Mouse (Mus musculus) heart, adult 8-10 months (tissue): ENCODE data around the gene Tox4. TPM values are rescaled to one million over a fixed set of nuclear protein-coding genes. Genes with fewer than 3 reads are reported as not detected.

Source experiments
- DNase-seq: peaks from one replicate; pipeline ENCODE4 v3.0.0; 2022; ENCODE audit warnings: low spot score
- total RNA-seq, 4 experiments: library from RNA; stranded (reverse); gene quantifications; 2 replicates each; pipeline ENCODE4 v1.2.4; 2022

Tox4 gene
- total RNA-seq, 4 experiments from 2014 or later = 32.9 to 37.8 (median 34.8) TPM

GRCm38 (mm10) chr14:52313931-52314807, 35.2 kb downstream of the Tox4 start:
- DNase-seq = no peak

DNA sequence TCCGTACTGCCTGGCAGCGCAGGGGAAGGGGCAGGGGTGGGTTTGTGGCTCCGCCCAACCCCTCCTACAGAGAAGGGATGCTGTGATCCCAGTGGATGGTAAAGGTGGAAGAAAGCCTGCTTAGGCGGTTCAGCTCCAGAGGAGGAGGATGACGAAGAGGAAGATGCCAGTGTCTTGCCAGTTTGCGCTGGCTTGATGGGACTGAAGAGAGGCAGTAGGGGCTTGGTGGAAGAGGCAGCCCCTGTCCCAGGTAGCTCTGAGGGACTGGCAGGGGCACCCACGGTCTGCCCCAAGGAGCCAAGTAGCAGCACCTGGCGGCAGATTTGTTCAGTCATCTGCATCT, 35.8 kb downstream of the Tox4 start:
- no peak for DNase-seq

GRCm38 (mm10) chr14:52315283-52315780, 36.4 kb downstream of the Tox4 start:
- no peak for DNase-seq

- DNase-seq = peak; percentile 42
Measured at GRCm38 (mm10) chr14:52315792-52316440, 37.0 kb downstream of the Tox4 start.

DNA sequence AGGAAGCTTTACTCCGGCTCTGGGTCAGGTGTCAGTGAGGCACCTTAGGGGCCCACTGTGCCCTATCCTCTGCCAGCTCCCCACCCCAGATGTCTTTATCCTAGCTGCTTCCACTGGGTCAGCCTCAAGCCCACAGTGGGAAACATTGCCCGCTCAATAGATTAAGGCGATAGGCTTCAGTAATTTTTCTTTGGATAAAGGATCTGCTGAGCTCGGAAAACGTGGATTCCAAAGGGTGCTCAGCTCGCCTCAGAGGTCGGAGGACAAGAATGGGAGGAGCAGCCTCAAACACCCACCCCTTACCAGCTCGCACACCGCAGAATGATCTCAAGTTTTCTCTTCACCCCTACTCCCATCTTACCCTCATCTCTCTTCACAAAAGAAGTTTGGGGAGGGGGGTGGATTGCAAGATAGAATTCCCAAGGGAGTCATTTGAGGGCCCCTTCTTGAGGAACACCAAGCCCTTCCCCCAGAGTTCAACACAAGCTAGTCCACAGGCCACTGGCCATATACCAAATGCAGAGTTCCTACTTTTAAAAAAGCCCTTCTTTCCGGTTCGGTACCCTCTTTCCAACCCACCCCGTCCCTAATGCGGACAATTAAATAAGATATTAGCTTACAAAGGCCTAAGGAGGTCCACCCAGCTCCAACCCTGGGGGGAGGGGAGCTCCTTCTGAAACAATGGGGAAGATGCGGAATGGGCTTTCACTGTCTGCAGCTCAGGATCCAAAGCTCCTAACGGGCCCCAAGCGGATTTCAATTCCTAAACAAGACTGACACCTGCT, 37.7 kb downstream of the Tox4 start:
- no peak for DNase-seq

DNA sequence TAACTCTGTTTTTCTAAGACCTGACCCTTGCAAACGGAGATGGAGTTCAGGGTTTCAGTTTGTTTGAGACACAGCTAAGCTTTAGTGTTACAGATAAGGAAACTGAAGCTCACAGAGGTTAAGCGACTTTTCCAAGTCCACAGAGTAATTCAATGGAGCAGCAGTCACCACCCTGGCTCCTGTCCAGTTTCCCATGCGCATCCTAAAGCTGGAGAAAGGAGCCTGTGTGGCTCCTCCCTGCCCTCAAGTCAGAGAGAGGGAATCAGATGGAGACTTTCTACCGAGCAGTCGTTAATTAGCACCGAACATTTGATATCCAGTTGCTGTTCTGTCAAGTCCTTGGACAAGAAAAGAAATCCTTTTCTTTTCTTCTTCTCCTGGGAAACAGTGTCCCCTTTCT, 40.4 kb downstream of the Tox4 start:
- no peak for DNase-seq

DNA sequence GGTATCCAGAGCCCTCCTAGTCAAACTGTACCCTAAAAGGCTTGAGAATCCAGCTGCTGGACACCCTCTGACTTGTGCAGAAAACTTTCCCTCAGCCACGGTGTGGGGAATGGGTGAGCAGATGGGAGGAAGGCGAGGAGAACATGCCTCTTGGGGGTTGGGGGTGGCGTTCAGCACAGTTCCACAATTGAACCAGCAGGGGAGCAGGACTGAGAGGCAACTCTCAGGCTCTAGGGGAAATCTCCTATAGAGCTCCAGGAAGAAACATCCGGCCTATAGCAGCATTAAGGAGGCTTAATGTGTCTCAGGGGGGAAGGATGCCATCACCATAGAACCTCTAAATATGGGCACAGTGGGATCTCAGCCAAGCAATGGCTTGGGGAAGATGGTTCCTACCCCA, 46.9 kb downstream of the Tox4 start:
- no peak for DNase-seq

DNA sequence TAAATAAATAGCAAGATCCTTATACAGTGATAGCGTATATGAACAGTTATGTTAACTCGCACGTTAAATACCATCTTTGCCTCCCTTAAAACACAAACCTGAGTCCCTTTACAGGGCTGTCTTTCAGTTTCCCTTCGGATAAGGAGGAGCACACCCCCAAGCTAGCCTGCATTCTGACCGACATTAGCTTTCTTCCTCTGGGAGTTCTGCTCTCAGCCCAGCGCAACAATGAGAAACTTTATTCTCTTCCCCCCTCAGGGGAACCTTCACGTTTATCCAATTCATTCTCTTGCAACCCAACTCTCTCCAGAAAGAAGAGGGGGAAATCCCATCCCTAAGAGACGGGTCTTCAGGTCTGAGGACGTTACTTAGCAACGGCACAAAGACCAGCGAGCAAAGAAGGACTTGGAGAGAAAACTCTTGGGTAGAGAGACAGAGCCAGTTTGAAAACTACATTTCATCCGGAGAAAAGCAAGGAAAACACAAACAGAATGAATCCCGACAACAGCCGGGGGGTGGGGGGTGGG, 48.5 kb downstream of the Tox4 start:
- no peak for DNase-seq

DNA sequence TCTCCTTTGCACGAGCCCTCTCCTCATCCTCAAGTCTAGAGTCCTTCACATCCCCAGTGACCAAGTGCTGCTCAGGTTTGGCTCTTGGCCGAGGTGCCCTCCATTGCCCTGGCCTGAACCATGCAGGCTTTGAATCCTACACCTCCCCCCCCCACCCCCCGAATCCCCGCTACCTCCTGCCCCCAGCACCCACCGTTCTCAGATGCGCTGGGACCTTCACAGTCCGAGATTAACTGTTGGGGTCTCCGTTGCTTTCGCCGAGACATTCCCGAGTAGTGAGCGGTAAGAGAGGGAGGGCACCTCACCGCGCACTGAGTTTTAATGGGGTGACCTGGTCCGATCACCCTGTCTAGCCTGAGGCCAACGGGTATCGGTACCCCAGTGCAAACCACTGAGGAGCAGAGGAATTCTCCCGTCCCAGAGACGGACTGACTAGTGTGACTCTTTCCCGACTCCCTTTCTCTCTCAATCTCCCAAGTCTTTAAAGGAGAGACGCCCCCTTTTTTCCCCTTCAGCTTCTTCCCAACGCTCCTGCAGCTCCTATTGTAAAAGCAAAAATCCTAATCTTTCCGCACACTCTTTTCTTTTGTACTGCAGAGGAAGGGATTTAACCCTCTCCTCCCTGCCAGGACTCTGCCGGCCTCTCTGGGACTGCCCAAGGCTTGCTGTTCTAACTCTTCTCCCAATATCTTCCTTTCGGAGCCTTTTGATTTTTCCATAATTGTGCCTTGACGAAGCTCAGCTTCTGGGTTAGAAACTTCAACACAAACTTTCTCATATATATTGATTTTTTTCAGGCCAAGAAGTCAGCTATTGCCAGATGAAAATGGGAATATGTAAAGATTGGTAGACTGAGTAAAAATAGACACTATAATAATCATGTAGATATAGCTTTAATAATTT, 49.2 kb downstream of the Tox4 start, which contains the start of gene Sall2:
TSS of gene Sall2 (minus strand) at position 853 of the 903 bp plus-strand sequence.
- DNase-seq = no peak

DNA sequence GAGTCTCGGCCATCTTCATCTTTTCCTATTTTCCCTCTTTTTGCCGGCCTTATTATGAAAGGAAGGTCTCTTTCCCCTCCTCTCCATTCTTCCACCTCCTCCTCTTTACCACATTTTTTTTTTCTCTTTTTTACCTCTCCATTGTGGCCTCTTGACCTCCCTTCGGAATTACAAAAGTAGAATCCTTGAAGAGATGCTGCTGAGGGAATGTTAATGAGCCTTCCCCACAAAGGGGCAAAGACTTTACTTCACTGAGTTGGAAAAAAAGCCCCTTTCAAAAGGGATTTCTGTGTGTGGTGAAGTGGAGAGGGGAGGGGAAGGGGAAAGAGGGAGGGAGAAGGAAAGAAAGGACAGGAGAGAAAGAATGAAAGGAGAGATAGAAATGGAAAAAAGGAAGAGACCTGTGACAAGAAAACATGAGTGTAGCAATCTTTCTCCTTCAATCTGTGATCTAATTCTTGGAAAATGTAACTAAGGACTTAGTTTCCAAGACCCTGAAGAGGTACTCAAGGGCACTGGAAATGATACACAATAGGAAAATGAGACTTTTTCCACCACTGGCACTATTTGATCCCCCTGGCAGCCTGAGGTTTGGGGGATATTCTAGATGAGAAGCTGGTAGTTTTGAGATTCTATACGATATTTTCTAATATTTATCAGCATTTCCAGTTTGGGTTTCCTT, 52.3 kb downstream of the Tox4 start:
- no peak for DNase-seq

GRCm38 (mm10) chr14:52332171-52332570, 53.2 kb downstream of the Tox4 start:
- DNase-seq = no peak

DNA sequence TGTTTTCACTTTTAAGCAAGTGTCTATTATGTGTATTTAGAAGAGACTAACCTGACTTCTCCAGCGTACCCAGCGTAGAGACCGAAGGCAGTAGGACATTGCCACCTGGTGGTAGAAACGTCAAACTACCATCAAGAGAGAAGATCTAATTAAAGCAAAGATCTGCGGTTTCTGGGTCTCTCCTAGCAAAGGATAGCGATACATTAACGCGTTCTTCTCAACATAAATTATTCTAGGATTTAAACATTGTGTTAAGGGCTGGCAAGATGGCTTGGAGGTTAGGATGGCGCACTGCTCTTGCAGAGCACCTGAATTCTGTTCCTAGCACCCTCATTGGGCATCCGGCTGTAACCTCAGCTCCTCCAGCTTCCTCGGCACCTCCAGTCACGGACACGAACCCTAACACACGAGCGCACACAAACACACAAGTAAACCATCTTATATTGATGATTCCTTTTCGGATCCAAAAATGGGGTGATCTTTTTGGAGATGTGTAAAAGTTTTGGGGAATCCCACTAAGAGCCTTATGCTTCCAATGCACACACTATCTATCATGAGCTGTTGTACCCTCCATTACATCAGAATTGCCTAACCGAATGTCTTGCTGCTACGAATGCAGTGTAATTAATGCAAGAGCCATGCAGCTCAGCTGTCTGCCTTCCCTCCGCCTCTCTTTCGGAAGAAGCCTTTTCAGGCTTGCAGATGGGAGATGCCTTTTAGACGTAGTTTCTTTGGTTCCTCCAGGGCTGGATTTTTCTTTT, 60.0 kb downstream of the Tox4 start:
- DNase-seq = peak; percentile 69

- DNase-seq = no peak
Measured at GRCm38 (mm10) chr14:52339512-52339852, 60.5 kb downstream of the Tox4 start.

Other genes with a start within 250 kb of the Tox4 start
- gene Olfr221, start 236.7 kb upstream of the Tox4 start, total RNA-seq = not detected
- 100 to 1,000 TPM; 126 to 132 (median 128) TPM for gene Hnrnpc, start 175.1 kb upstream of the Tox4 start, total RNA-seq
- under 1 TPM in 3 of 4 experiments, not detected in 1; 0.31 to 0.41 (median 0.37) TPM for gene Rpgrip1, start 168.4 kb upstream of the Tox4 start, total RNA-seq
- 10 to 100 TPM; 20.7 to 26.7 (median 22.9) TPM for gene Supt16, start 81.7 kb upstream of the Tox4 start, total RNA-seq
- 10 to 100 TPM; 26.8 to 42.5 (median 37.7) TPM for gene Chd8, start 21.4 kb upstream of the Tox4 start, total RNA-seq
- gene Rab2b, start 399 bp downstream of the Tox4 start, total RNA-seq = 1 to 10 TPM; 3.8 to 5.6 (median 5.4) TPM
- gene Mettl3, start 26.0 kb downstream of the Tox4 start, total RNA-seq = 10 to 100 TPM; 13.9 to 19.3 (median 16.3) TPM
- 1 to 10 TPM; 1.4 to 1.6 (median 1.4) TPM for gene Sall2, start 49.6 kb downstream of the Tox4 start, total RNA-seq
- not detected for gene Olfr1513, start 77.3 kb downstream of the Tox4 start, total RNA-seq
- gene Olfr1512, start 100.0 kb downstream of the Tox4 start, total RNA-seq = not detected
- not detected for gene Olfr1511, start 118.2 kb downstream of the Tox4 start, total RNA-seq
- gene Olfr1510, start 135.2 kb downstream of the Tox4 start, total RNA-seq = not detected
- gene Olfr1509, start 163.8 kb downstream of the Tox4 start, total RNA-seq = not detected
- not detected for gene Olfr1508, start 188.3 kb downstream of the Tox4 start, total RNA-seq
- not detected for gene Olfr1507, start 216.6 kb downstream of the Tox4 start, total RNA-seq